ENCODE assay signal across 14 mouse cellular contexts in the genomic region with DNA sequence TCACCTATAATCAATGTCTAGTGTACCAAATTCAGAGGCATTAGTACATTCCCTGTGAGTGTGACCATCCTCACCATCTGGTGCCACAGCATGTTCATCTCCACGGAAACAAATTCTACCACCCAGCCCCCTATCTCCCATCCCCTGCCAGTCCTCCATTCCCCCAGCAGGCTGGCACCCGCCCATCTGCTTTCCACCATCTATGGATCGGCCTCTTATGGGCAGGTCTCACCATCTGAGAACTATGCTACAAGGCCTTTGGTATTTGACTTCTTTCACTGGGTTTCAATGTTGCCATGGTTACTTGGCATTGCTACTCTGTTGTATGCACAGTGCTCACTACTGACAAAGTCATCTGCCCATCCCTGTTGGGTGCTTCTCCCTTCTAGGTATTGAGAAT.
DNase-seq lines count a peak whose midpoint lies in the region; ATAC-seq lines count a peak whose summit lies in the region.
"Had no signal": no experiment of that assay in that cellular context is flagged by ENCODE, and none has a peak within 500 bp of the region (broad histone marks: within the 10 kb centered on the region; RNA-seq: fewer than 3 reads in every experiment).

No protein-coding gene starts in this region.

- H3K27ac ChIP-seq in kidney, embryonic 15.5 days: no peak overlapping the region
- H3K27ac ChIP-seq: heart, embryonic 10.5 days; kidney, postnatal 0 days; limb, embryonic 12.5 days; stomach, postnatal 0 days had no signal

- no peaks in the 10 kb centered on the region for H3K36me3 ChIP-seq in kidney, embryonic 15.5 days
- H3K36me3 ChIP-seq: heart, embryonic 10.5 days; limb, embryonic 12.5 days had no signal

- intact Hi-C loops in left cerebral cortex, postnatal 4 days (cut with DNase I): no loop called here

- no peaks in the 10 kb centered on the region for H3K4me1 ChIP-seq in kidney, embryonic 15.5 days
- H3K4me1 ChIP-seq: heart, embryonic 10.5 days; limb, embryonic 12.5 days had no signal

- H3K27me3 ChIP-seq in kidney, embryonic 15.5 days: no peaks in the 10 kb centered on the region
- H3K27me3 ChIP-seq: limb, embryonic 12.5 days had no signal

- WGBS in kidney, embryonic 15.5 days: 89% methylated on average over 3 of the region's 3 CpGs

- DNase-seq in left cerebral cortex, postnatal 4 days: peak; percentile 90
- no peak for DNase-seq in left cerebral cortex, adult 8-10 months (ENCODE audit: low spot score in 2 of 2)
- peak; percentile 50 for DNase-seq in cerebellum, adult 11 months
- peak; percentile 80 to 87 for DNase-seq in cerebellum, postnatal 25 days
- DNase-seq in layer of hippocampus, postnatal 10 days (ENCODE audit: low spot score in 2 of 2): peak; percentile 66 to 74
- DNase-seq in T-cell, adult 2 months (ENCODE audit: low spot score): no peak
- DNase-seq in MN1 (ENCODE audit: low spot score): no peak
- DNase-seq: adrenal gland, adult 2 months; lung, embryonic 14.5 days had no signal

- no peak overlapping the region for H3K4me2 ChIP-seq in kidney, embryonic 15.5 days
- H3K4me2 ChIP-seq: limb, embryonic 12.5 days; lung, embryonic 14.5 days had no signal

- H3K9me3 ChIP-seq in kidney, embryonic 15.5 days (replicated peaks): no peaks in the 10 kb centered on the region
- H3K9me3 ChIP-seq: heart, embryonic 10.5 days; limb, embryonic 12.5 days had no signal

- ATAC-seq in kidney, embryonic 15.5 days (replicated peaks; ENCODE audit: low FRiP score): no peak

- no peak overlapping the region for H3K9ac ChIP-seq in kidney, embryonic 15.5 days
- H3K9ac ChIP-seq: limb, embryonic 12.5 days; lung, embryonic 14.5 days had no signal

- no peak overlapping the region for H3K4me3 ChIP-seq in kidney, embryonic 15.5 days (replicated peaks)
- H3K4me3 ChIP-seq: heart, embryonic 10.5 days; limb, embryonic 12.5 days had no signal

Comparison
In these comparisons a context has a peak if more than half of its experiments do, and no peak if none do; other contexts are left out.
1. DNase-seq: peak in left cerebral cortex, postnatal 4 days (single experiment), cerebellum, adult 11 months (single experiment), cerebellum, postnatal 25 days (2 of 2) and layer of hippocampus, postnatal 10 days (2 of 2); none in left cerebral cortex, adult 8-10 months (0 of 2), T-cell, adult 2 months (single experiment) and MN1 (single experiment).